Mouse (Mus musculus): ENCODE measurements around the gene Hpf1.

DNA sequence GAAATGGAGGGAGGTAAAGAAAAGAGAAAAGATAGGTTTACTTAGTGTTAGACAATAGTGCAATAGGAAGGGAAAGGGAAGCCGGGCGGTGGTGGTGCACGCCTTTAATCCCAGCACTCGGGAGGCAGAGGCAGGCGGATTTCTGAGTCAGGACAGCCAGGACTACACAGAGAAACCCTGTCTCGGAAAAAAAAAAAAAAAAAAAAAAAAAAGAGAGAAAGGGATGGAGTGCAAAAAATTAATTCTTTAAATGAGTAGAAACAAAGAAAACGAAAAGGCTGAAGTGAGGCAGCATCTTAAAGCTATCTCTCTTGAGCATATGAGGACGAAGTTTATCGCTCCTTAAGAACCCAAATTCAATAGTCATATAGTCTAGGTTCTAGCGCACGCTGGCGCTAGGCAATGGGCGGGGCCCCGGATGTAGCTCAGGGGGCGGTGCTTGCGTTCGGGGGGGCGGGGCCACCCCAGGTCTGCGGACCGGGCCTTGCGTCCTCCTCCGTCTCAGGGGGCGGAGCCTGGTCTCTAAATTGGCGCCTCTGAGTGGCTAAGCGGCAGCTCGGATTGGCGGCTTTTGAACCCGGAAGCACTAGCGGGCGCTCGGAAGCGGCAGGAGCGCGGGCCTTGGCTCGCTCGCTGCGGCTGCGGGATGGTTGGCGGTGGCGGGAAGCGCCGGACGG, at the start of gene Hpf1:
- TF ChIP-seq CTCF (IDR thresholded peaks at IDR 0.05; ENCODE audit: low read depth) (no peak), EP300 (optimal IDR thresholded peaks at IDR 0.05) (no peak)
